Mouse (Mus musculus) retina, postnatal 7 days (tissue): ENCODE data around the gene Tjp2.

Source experiments
- DNase-seq: peaks from one replicate; pipeline ENCODE4 v3.0.0-alpha.2; 2012; ENCODE audit warnings: low read depth, low spot score

Gene Tjp2

GRCm38 (mm10) chr19:24064348-24064895 is 160.4 kb downstream of the Tjp2 start:
- no peak for DNase-seq

GRCm38 (mm10) chr19:24063585-24063984 is 161.2 kb downstream of the Tjp2 start:
- DNase-seq = no peak

DNA sequence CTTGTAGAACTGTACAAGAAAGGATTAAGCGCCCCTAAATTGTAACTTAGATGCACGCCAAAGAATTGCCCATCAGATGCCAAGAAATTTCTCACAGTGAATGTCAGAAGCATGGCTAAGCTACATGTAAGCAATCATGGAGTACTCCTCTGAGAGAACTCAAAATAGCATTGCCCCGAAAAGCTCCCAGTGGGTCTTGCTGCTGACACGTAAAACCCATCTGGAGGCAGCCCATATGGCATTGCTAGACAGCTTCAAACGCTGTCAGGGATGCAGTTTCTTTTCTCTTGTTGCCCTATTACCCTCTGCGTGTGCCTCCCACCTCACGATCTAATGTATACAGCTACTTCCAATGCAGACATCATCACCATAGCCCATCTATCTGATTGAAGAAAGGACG is 166.0 kb downstream of the Tjp2 start:
- no peak for DNase-seq

GRCm38 (mm10) chr19:24058021-24058420 is 166.8 kb downstream of the Tjp2 start:
- no peak for DNase-seq

GRCm38 (mm10) chr19:24056880-24057279 is 167.9 kb downstream of the Tjp2 start:
- no peak for DNase-seq

DNA sequence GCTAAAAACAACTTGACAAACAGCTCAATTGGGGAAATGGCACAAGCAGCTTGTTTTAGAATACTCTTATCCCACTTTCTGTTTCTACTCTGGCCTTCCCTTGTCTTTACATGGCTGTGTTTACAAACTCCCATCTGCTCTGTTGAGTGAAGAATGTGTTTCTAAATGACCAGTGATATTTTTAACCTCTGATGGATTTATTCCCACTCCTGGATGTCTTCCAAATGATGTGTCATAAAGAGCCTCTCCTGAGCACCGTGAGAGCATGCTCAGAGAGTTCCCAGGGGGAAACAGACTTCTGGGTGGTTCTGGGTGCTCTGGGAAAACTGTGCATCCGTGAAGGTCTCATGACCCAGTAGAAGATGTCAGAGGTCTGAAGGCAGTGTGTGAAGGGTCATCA is 169.9 kb downstream of the Tjp2 start:
- no peak for DNase-seq

DNA sequence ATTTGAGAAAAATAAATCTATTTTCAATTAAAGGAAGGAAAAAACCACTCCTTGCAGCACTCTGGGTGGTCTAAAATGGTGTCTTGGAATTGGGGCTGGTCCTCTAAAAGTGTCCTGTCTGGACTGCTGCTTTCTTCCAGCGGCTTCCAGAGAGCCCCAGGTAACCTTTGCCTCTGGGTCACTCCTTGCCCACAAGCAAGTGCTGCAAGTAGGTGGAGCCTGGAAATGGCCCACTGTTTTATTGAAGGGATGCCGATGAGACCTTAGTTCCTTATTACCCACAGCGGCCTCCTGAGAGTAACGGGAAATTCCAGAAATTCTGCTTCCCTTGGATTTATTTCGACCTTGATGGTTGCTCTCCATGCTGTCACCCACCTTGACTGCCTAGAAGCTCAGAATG is 170.6 kb downstream of the Tjp2 start:
- no peak for DNase-seq

DNA sequence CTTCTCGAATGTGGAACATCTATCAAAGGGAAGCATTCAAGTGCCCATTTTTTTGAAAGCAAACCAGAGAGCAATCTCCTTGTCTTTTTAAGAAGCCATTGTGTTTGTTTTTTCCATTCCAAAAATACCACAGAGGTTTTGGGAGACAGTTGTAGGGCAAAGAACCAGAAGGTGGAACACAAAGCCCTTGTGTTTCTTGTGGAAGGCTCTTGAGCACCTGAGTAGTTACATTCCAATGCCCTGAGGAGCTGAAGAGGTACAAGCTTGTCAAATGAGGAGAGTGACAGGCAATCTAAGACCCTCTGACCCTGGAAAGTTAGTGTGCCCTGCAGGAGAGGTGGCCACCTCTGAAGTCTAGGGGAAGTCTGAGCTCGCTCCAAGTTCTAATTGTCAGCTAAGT is 174.3 kb downstream of the Tjp2 start:
- DNase-seq = no peak

GRCm38 (mm10) chr19:24049329-24049728 is 175.5 kb downstream of the Tjp2 start:
- DNase-seq = no peak

- no peak for DNase-seq
Observed at GRCm38 (mm10) chr19:24046395-24046993, 178.3 kb downstream of the Tjp2 start.
